Mouse (Mus musculus) heart, adult 18-20 months (tissue): Measurements from ENCODE around the gene Cdk6. TPM values are rescaled to one million over a fixed set of nuclear protein-coding genes. Genes with fewer than 3 reads are reported as not detected.

ENCODE experiments used
- DNase-seq, 2 experiments: peaks; one replicate each; pipeline ENCODE4 v3.0.0; 2021 to 2022; ENCODE audit warnings: mixed read lengths in 1 of 2
- total RNA-seq, 2 experiments: library from RNA; stranded (reverse); gene quantifications; 2 replicates each; pipeline ENCODE4 v1.2.3; 2021

Gene Cdk6
- total RNA-seq, 2 experiments from 2014 or later, result 7.3 to 8.5 TPM

GRCm38 (mm10) chr5:3571266-3571665 is 230.0 kb downstream of the Cdk6 start, which contains the start of gene 1700109H08Rik:
TSS of gene 1700109H08Rik (plus strand) at chr5:3571566.
- DNase-seq, result no peak

GRCm38 (mm10) chr5:3574825-3575224 is 233.5 kb downstream of the Cdk6 start:
- DNase-seq, result no peak

GRCm38 (mm10) chr5:3577939-3578338 is 236.7 kb downstream of the Cdk6 start:
- DNase-seq, result no peak

- no peak for DNase-seq
These were observed 237.8 kb downstream of the Cdk6 start for GRCm38 (mm10) chr5:3579066-3579465.

Other genes with a start within 250 kb of the Cdk6 start
- 10 to 100 TPM; 10.8 to 11.4 TPM for gene Fam133b, start 202.3 kb downstream of the Cdk6 start, total RNA-seq
- 1 to 10 TPM in 1 of 2 experiments, under 1 TPM in 1; 0.74 to 2.2 TPM for gene 1700109H08Rik, start 230.1 kb downstream of the Cdk6 start, total RNA-seq